Mouse (Mus musculus) neutrophil, adult 83 days (primary cell): ENCODE results near the gene Ndufs2. TPM values are rescaled to one million over a fixed set of nuclear protein-coding genes. Genes with fewer than 3 reads are reported as not detected.

Source experiments
- total RNA-seq, 2 experiments: library from RNA; stranded (reverse); gene quantifications; one replicate each; pipeline ENCODE4 v1.2.4; 2023

The Ndufs2 gene
- 100 to 1,000 TPM in 1 of 2 experiments, 10 to 100 TPM in 1; 98.7 to 109 TPM for total RNA-seq

GRCm38 (mm10) chr1:171250680-171251593 lies at the start of gene Ndufs2:
Gene Ndufs2, minus strand, starts transcription at chr1:171251388.

GRCm38 (mm10) chr1:171294298-171295062 lies 43.3 kb upstream of the Ndufs2 start, which contains the start of gene Ufc1:
Gene Ufc1, minus strand, starts transcription at chr1:171295024.

GRCm38 (mm10) chr1:171287136-171288081 lies 36.2 kb upstream of the Ndufs2 start, which contains the start of gene Usp21:
Gene Usp21, minus strand, starts transcription at chr1:171287991.

GRCm38 (mm10) chr1:171280916-171281527 lies 29.8 kb upstream of the Ndufs2 start, which contains the start of gene Ppox:
Gene Ppox, minus strand, starts transcription at chr1:171281186.

GRCm38 (mm10) chr1:171269848-171270572 lies 18.8 kb upstream of the Ndufs2 start, which contains the start of gene B4galt3:
Gene B4galt3, plus strand, starts transcription at chr1:171270328.

GRCm38 (mm10) chr1:171249913-171250600 lies 1.1 kb downstream of the Ndufs2 start, which contains the start of gene Adamts4:
Gene Adamts4, plus strand, starts transcription at chr1:171250421.

GRCm38 (mm10) chr1:171234126-171234525 lies 17.1 kb downstream of the Ndufs2 start, which contains the start of gene Fcer1g:
Gene Fcer1g, minus strand, starts transcription at chr1:171234365.

GRCm38 (mm10) chr1:171224857-171225256 lies 26.3 kb downstream of the Ndufs2 start, which contains the start of gene Apoa2:
Gene Apoa2, plus strand, starts transcription at chr1:171225054.

GRCm38 (mm10) chr1:171222238-171223155 lies 28.7 kb downstream of the Ndufs2 start, which contains the start of gene Tomm40l:
Gene Tomm40l, minus strand, starts transcription at chr1:171222514.

GRCm38 (mm10) chr1:171213801-171214496 lies 37.2 kb downstream of the Ndufs2 start, which contains the start of gene Nr1i3:
Gene Nr1i3, plus strand, starts transcription at chr1:171213970.

GRCm38 (mm10) chr1:171195887-171196397 lies 55.2 kb downstream of the Ndufs2 start, which contains the start of gene Pcp4l1:
Gene Pcp4l1, minus strand, starts transcription at chr1:171196268.

Other genes starting within 250 kb of the Ndufs2 start
- gene Fcgr4, start 232.5 kb downstream of the Ndufs2 start, total RNA-seq: 10 to 100 TPM; 69.2 to 69.8 TPM
- 100 to 1,000 TPM; 397 to 420 TPM for gene Fcgr3, start 186.5 kb downstream of the Ndufs2 start, total RNA-seq
- gene Cfap126, start 137.5 kb downstream of the Ndufs2 start, total RNA-seq: under 1 TPM in 1 of 2 experiments, not detected in 1; 0.48 TPM
- 10 to 100 TPM; 90.5 to 99.9 TPM for gene Sdhc, start 100.8 kb downstream of the Ndufs2 start, total RNA-seq
- not detected for gene Mpz, start 100.7 kb downstream of the Ndufs2 start, total RNA-seq
- 1 to 10 TPM in 1 of 2 experiments, under 1 TPM in 1; 0.44 to 1.1 TPM for gene Pcp4l1, start 55.1 kb downstream of the Ndufs2 start, total RNA-seq
- gene Nr1i3, start 37.4 kb downstream of the Ndufs2 start, total RNA-seq: not detected
- 10 to 100 TPM; 12.6 to 13.3 TPM for gene Tomm40l, start 28.9 kb downstream of the Ndufs2 start, total RNA-seq
- gene Apoa2, start 26.3 kb downstream of the Ndufs2 start, total RNA-seq: not detected
- gene Fcer1g, start 17.0 kb downstream of the Ndufs2 start, total RNA-seq: 1,000 to 10,000 TPM in 1 of 2 experiments, 100 to 1,000 TPM in 1; 983 to 1,080 TPM
- gene Adamts4, start 967 bp downstream of the Ndufs2 start, total RNA-seq: not detected
- gene B4galt3, start 18.9 kb upstream of the Ndufs2 start, total RNA-seq: 100 to 1,000 TPM; 117 to 119 TPM
- 10 to 100 TPM; 80.1 to 81.5 TPM for gene Ppox, start 29.8 kb upstream of the Ndufs2 start, total RNA-seq
- 10 to 100 TPM; 31.7 to 36.2 TPM for gene Usp21, start 36.6 kb upstream of the Ndufs2 start, total RNA-seq
- gene Ufc1, start 43.6 kb upstream of the Ndufs2 start, total RNA-seq: 10 to 100 TPM; 46.1 to 47.0 TPM
- gene Dedd, start 77.8 kb upstream of the Ndufs2 start, total RNA-seq: 10 to 100 TPM; 27.2 to 28.6 TPM
- 10 to 100 TPM; 16.6 to 23.2 TPM for gene Nit1, start 94.3 kb upstream of the Ndufs2 start, total RNA-seq
- 10 to 100 TPM; 30.1 to 30.6 TPM for gene Pfdn2, start 94.3 kb upstream of the Ndufs2 start, total RNA-seq
- not detected for gene Klhdc9, start 109.4 kb upstream of the Ndufs2 start, total RNA-seq
- gene Nectin4, start 118.7 kb upstream of the Ndufs2 start, total RNA-seq: 1 to 10 TPM; 1.1 to 1.5 TPM
- gene Arhgap30, start 137.6 kb upstream of the Ndufs2 start, total RNA-seq: 100 to 1,000 TPM; 193 to 235 TPM
- gene Usf1, start 159.9 kb upstream of the Ndufs2 start, total RNA-seq: 10 to 100 TPM; 77.5 to 86.2 TPM
- gene Tstd1, start 167.5 kb upstream of the Ndufs2 start, total RNA-seq: 1 to 10 TPM; 4.2 to 10.0 TPM
- 1 to 10 TPM in 1 of 2 experiments, under 1 TPM in 1; 0.18 to 1.3 TPM for gene F11r, start 186.1 kb upstream of the Ndufs2 start, total RNA-seq